Mouse (Mus musculus) left cerebral cortex, adult 2 months (tissue): ENCODE results near the gene Luzp1. TPM values are rescaled to one million over a fixed set of nuclear protein-coding genes. Genes with fewer than 3 reads are reported as not detected.
A peak's percentile ranks its signal among the peaks of the same experiment; 100 is the strongest.

Experiments used
- DNase-seq, 2 experiments: peaks; one replicate each; pipeline ENCODE4 v3.0.0; 2021 to 2022; ENCODE audit warnings: low spot score in 2 of 2, mixed read lengths in 1 of 2; ENCODE audit errors: extremely low spot score in 1 of 2
- H3K27ac ChIP-seq: fragments of 200-600 bp; 2 replicates; pipeline ENCODE4 v1.8.1; 2022
- H3K4me3 ChIP-seq: fragments of 200-600 bp; 2 replicates; pipeline ENCODE4 v1.8.1; 2022
- CTCF ChIP-seq: fragments of 200-600 bp; IDR thresholded peaks from 2 replicates; pipeline ENCODE4 v1.8.1; 2022; ENCODE audit warnings: antibody characterized with exemption, mild to moderate bottlenecking, moderate library complexity
- intact Hi-C: fragments of 180-260 bp; cut with DNase I; formaldehyde crosslinking; loops from one replicate; pipeline ENCODE4 v1.15.1; 2025
- total RNA-seq, 2 experiments: library from RNA; stranded (reverse); gene quantifications; 2 replicates each; pipeline ENCODE4 v1.2.3; 2021

Gene Luzp1
- total RNA-seq, 2 experiments from 2014 or later, result 82.0 to 88.2 TPM

DNA sequence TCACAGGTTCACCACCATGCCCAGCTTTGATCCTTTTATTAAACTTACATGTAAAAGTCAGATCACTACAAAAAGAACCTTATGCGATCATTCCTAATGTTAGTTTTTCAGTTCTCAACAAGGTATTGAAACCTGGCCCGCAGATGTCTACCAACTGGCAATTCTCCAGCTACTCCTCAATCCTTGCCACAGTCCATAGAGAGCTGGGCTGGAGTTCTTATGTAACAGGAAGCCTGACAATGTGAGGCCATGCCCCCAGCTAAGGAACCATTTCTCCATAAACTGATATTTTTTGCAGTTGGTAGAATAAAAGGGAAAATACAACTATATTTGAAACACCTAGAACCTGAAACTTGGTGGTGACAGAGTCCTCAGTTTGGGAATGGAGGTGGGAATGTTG lies 90.1 kb downstream of the Luzp1 start:
- no peak for DNase-seq

DNA sequence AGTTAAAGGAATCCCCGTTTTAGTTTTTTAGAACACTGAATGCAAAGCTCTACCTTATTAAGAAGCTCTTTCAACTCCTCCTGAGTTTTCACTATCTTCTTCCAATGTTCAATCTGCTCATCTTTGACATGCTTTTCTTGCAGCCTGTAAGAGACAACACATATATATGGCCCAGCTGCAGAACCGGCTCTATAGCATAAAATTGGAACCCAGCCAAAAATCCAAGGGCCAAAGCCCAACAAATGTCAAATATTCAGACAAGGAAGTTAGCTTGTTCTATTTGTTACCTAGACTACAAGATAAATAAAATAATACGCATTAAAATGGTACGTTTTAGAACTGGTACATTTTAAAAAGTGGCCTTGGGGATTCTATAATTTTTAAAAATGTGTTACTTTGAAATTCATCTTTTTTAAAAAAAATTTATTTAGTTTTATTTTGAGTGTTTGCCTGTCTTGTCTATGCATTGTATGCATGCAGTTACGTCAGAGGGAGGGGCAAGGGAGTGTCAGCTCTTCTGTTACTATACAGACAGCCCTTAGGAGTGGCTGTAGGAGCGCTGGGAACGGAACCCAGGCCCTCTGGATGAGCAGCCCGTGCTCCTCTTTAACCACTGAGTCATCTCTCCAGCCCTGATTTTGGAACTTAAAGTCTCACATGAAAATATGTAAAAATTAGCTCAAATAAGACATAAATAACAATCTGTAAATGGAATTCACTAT lies 90.9 kb downstream of the Luzp1 start:
- no peak for TF ChIP-seq CTCF
- intact Hi-C loops, result no loop called here
- Histone ChIP-seq H3K4me3 (no peak overlapping the region), H3K27ac (no peak overlapping the region)
- no peak for DNase-seq

More for the DNA sequence above, 90.1 kb downstream of the Luzp1 start:
- TF ChIP-seq CTCF, result no peak
- H3K27ac ChIP-seq, result no peak overlapping the region
- no peak overlapping the region for H3K4me3 ChIP-seq
- intact Hi-C loops, result no loop called here

DNA sequence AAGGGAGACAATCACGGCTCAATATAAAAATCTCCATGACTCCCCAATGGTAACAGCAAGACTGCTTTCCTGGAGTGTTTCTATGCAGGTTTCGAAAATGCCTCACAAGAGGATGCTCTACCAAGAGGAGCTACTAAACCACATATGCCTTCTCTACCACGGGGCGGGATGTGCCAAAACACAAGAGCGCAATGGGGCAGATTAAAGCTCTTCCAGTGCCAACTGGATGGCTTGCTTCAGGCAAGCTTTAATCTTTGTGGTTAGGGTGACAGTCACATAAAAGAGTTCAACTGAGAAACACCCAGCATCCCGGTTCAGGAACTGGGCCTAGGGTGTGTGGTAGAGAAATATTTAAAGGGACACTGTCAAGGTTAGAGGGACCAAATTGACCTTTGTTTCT lies 93.2 kb downstream of the Luzp1 start:
- Histone ChIP-seq H3K27ac (no peak overlapping the region), H3K4me3 (no peak overlapping the region)
- no peak for TF ChIP-seq CTCF
- DNase-seq, result no peak
- intact Hi-C loops, result no loop called here

DNA sequence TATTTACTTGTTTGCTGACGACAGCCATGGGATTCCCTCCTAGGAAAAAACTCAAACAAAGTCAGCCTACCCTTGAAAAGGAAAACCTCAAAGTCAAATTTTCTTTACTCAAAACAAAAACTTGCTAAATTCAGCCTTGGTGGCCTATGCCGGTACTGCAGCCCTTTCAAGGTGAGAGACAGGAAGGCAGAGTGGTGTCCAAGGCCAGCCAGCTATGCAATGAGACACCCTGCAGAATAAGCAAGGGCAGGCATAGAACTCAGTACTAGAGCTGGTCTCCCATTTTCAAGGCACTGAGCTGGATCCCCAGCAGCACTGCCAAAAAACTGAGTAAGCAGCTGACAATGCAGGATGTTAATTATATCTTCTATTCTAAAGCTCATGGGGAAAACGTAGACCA lies 99.1 kb downstream of the Luzp1 start:
- TF ChIP-seq CTCF, result peak; percentile 47
- intact Hi-C loops, result no loop called here
- H3K27ac ChIP-seq, result no peak overlapping the region
- no peak for DNase-seq
- no peak overlapping the region for H3K4me3 ChIP-seq

DNA sequence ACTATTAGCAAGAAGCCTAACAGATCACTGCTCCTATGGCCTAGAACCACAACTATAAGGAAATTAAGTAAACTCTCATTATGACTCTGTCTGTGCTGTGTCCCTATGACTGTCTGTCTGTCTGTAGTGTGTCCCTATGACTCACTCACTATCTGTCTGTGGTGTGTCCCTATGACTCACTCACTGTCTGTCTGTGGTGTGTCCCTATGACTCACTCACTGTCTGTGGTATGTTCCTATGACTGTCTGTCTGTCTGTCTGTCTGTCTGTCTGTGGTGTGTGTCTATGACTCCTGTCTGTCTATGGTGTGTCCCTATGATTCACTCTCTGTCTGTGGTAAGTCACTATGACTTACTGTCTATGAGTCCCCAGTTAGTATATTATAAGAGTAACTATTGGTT lies 100.4 kb downstream of the Luzp1 start:
- intact Hi-C loops, result no loop called here
- TF ChIP-seq CTCF, result no peak
- Histone ChIP-seq H3K27ac (no peak overlapping the region), H3K4me3 (no peak overlapping the region)
- DNase-seq, result no peak

DNA sequence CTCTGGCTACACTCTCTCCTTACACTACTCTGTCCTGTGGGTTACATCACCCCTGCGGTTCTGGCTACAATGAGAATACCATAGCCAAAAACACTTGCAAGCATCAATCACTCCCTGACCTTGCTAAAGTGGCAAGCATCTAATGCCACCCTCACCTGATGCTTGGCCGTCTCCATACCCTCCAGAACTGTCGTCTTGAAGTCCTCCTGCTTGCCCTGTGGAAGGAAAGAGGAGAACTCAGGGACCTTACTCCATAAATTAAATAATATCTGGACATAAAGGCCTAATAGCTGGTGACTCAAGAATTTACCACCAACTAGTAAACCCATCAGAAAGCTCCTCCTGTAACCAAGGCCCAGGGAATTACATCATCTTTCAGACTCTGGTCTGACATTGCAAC lies 112.3 kb downstream of the Luzp1 start:
- no peak overlapping the region for H3K4me3 ChIP-seq
- TF ChIP-seq CTCF, result no peak
- intact Hi-C loops, result no loop called here
- no peak overlapping the region for H3K27ac ChIP-seq
- DNase-seq, result no peak

DNA sequence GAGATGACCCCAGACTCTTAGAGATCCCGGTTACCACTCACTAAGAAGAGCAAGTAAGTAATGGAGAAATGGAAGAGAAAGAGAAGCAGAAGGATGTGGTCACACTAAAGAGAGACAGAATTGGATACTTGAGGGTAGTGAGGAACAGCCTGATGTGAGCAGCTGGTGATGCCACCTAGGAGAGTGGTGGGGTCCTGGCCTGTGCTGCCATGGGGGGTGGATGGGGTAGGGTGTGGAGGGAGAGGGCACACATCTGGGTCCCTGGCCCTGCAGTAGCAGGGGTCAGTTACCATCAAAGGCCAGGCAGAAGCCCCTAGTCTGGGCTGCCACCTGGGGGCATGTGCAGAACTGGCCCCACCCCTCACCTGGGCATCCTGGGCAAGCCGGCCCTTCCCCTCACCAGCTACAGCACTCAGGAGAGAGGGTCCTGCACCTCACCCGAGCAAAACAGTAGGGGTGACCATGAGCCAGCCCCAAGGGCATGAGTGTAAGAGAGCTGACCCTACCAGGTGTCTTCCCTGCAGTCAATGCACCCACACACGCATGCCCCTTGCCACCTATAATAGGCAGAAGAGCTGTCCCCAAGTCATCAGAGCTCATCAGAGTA lies 117.8 kb downstream of the Luzp1 start:
- intact Hi-C loops, result no loop called here
- no peak for TF ChIP-seq CTCF
- no peak for DNase-seq
- H3K4me3 ChIP-seq, result no peak overlapping the region
- H3K27ac ChIP-seq, result no peak overlapping the region

DNA sequence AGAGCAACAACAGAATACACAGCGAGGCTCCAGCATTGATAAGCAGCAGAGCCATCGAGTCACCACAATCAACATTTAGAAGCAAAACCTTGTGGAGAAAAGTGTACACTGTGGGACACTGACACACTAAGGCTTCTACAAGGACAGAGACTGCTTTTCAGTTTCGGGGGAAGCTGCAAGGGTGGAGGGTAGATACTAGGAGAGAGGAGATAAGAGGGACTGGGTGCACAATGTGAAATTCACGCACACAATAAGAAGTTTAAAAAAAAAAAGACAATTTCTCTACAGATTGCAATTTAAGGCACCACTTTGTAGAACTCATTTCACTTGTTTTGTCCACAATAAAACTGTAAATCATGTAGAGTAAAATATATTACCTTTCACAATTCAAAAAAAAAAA lies 118.4 kb downstream of the Luzp1 start:
- intact Hi-C loops, result no loop called here
- no peak overlapping the region for H3K4me3 ChIP-seq
- no peak for TF ChIP-seq CTCF
- no peak for DNase-seq
- H3K27ac ChIP-seq, result no peak overlapping the region

DNA sequence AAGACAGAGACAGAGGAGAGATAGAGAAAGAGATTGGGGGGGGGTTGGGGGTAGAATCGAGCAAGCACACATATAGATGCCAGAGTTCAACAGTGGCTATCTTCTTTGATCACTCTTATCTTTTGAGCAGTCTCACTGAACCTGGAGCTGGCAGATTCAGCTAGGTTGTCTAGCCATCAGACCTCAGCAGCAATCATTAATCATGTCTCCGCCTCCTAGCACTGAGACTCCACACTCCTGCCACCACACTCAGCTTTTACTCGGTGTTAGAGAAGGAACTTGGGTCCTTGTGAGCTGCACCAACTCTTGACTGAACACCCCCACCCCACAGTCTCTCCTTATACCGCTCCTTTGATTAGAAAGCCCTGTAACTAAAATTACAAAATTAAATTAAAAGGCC lies 122.5 kb downstream of the Luzp1 start:
- no peak for DNase-seq
- intact Hi-C loops, result no loop called here
- Histone ChIP-seq H3K27ac (no peak overlapping the region), H3K4me3 (no peak overlapping the region)
- no peak for TF ChIP-seq CTCF

DNA sequence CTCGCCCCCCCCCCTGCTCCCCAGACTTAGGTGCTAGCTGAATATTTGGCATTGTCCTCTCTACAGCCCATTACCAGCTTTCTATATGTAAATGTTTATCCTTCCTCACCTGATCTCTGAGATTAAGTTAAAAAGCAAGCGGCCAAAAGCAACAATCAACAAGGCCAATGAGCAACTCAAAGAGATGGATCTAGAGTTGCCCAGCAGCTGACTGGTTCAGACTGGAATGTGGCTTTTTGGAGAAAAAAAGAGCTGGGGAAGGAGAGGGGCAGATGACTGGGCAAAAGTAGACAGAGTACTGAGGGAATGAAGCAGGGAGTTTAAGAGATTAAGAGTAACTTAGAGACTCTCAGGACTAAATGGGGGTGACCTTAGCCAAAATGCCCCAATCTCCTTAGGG lies 124.4 kb downstream of the Luzp1 start:
- intact Hi-C loops, result no loop called here
- Histone ChIP-seq H3K27ac (no peak overlapping the region), H3K4me3 (no peak overlapping the region)
- DNase-seq, result no peak
- no peak for TF ChIP-seq CTCF

DNA sequence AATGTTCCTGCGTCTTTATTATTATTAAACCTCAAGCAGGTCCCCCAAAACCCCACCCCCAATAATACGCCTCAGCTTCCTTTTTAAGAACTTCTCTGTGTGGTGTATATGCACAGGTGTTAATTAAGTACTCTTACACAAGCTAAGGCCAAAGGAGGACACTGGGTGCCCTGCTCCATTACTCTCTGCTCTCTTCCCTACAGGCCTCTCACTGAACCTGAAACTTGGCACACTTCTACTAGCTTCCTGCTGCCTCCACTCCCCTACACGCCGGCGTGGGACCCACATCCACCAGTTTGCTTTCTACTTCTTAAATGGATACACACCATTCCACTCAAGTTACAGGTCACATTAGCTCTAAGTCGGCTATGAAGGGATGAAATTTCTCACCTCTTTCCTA lies 125.7 kb downstream of the Luzp1 start:
- intact Hi-C loops, result no loop called here
- TF ChIP-seq CTCF, result no peak
- H3K27ac ChIP-seq, result no peak overlapping the region
- no peak overlapping the region for H3K4me3 ChIP-seq
- DNase-seq, result no peak

DNA sequence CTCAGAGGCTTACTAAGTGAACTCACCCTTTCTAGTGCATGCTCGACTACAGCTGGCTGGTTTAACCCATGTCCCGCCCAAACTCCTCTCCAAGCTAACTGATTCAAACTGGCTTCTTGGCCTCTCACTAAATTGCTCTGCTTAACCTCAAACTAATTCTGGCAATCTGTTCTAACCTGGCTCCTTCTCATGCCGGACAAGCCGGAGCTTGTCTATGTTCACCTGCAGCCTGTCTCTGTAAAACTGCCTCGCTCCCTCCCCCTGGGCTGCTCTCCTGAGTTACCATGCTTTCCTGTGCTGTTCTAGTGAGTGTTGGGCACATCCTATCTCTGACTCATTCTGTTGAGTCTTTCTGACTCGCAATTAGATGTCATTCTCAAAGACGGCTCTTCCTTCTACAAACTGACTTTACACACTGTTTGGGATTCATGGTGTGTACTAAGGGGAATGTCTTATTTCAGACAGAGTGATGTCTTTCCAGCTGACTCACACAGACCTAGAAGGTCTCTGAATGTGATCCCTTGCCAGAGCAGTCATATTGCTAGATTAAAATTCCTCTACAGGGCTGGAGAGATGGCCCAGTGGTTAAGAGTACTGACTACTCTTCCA lies 128.8 kb downstream of the Luzp1 start:
- intact Hi-C loops, result no loop called here
- no peak for DNase-seq
- no peak overlapping the region for H3K4me3 ChIP-seq
- H3K27ac ChIP-seq, result no peak overlapping the region
- no peak for TF ChIP-seq CTCF

DNA sequence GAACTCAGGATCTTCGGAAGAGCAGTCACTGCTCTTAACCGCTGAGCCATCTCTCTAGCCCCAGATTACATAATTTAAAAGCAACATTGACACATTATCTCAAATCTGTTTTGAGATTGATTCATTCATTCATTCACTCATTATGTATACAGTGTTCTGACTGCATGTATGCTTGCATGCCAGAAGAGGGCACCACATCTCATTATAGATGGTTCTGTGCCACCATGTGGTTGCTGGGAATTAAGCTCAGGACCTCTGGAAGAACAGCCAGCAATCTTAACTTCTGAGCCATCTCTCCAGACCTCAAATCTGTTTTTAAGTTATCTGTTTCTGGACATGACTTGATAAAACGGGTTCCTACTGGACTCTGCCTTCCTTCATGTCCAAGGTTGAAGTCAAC lies 130.3 kb downstream of the Luzp1 start:
- Histone ChIP-seq H3K27ac (no peak overlapping the region), H3K4me3 (no peak overlapping the region)
- TF ChIP-seq CTCF, result peak; percentile 8
- no peak for DNase-seq
- intact Hi-C loops, result loop anchor here (5.0 kb wide), 3 partner anchors 73 to 228 kb away; no protein-coding TSS in a partner anchor
